Mouse (Mus musculus): Measurements from ENCODE around the gene Atp1b1.

The Atp1b1 gene

DNA sequence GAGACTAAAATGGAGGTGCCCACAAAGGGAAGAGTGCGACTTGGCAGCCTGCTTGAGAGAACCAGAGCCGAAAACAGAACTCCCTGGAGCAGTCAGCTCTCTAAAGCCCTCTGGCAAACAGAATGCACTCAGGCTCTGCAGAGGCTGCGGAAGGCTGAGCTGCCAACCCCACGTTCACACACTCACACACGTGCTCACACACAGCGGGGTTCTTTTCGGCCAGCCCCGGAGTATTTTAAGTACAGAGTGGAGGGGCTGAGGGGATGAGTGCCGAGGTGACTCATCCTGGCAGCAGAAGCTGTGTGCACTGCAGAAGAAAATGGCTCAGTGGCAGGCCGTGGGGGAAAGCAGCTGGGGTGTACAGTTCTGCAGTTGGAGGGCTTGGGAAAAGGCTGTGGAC is 3.6 kb upstream of the Atp1b1 start:
- no peak for DNase-seq (ENCODE audit: low spot score)

DNA sequence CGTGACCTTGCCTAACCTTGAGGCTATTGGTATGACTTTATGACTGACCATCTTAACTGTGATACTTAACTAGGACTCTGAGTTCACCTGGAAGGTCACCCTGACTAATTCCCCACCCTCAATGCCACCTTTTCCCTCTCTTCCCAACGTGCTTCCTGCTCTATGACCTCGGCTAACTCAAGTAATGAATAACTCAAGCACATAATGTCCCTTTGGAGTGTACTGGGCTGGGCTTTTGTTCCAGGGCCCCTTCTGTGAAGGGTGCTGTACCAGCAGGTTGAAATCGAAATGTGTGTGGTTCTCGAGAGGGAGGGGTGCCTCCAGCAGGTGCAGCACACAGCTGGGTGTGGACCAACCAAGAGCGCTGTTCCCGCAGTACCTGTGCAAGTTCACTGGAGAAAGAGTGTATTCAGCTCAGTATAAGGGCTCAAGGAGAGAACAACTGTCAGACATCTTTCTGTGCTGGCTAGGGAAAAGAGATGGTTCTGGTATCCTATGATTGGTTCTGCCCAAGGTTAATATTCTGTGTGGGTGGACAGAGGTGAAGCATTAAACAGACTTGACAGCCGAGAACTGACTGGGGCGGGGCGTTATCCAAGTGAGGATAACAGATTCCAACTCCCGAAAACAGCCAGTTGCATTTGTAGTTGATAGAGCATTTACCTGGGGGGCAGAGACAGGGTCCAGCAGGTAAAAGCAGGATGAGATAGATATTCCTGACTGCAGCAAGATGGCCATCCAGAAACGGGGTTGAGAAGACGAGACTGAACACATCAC is 3.0 kb upstream of the Atp1b1 start:
- DNase-seq (ENCODE audit: low spot score) = no peak

DNA sequence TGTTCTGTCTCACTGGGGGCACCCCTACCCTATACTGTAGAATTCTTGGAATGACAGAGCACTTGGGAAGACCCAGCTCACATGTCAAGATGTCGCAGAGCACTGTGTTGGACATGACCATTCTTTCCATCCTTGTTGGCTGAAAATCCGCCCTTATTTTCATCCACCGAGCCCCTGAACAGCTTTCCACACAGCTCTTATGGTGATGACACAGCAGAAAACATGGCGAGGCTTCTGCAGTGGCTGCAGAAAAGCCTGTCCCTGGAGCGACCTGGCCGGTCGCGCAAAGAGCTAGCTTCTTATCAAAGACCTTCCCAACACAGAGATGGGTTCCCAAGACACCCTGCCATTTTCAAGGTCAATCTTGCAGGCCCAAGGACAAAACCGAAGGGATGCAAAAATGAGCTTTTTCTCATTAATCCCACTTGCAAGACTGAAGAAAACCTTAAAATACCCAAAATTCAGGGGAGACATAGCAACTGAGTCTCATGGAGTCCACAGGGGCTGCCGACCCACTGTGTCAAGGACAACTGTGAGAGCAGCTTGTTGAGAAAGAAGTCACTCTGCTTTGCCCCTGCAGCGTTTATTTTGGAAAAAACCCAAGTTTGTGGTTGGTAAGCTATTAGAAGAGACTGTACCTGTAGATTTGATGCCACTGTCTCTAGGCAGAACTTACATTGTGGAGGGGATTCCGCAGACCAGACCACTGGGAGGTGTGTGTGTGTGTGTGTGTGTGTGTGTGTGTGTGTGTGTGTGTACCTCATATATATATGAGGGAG is 1.2 kb upstream of the Atp1b1 start:
- no peak for DNase-seq (ENCODE audit: low spot score)

- no peak for DNase-seq (ENCODE audit: low spot score)
Observed at GRCm38 (mm10) chr1:164458621-164459051, 481 bp upstream of the Atp1b1 start.

- DNase-seq (ENCODE audit: low spot score) = peak; percentile 77
Observed at GRCm38 (mm10) chr1:164457531-164458244, 467 bp downstream of the Atp1b1 start.

DNA sequence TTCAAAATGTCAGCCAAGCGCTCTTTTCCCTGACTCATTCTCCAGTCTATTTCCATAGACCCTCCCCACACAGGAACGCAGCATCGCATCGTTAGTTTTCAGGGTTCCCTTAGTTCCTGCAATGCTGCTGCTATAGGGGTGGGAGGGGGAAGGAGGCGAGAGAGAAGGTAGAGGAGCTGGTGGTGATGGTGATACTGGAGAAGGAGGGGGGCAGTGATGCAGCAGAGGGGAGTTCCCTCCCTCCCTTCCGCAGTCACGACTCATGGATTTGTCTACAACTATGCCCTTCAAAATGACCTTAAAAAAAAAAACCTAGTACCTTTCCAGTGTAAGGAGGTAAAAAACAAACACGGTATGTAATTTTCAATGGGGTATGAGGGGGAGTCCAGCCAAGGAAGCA is 1.4 kb downstream of the Atp1b1 start:
- DNase-seq (ENCODE audit: low spot score) = no peak

DNA sequence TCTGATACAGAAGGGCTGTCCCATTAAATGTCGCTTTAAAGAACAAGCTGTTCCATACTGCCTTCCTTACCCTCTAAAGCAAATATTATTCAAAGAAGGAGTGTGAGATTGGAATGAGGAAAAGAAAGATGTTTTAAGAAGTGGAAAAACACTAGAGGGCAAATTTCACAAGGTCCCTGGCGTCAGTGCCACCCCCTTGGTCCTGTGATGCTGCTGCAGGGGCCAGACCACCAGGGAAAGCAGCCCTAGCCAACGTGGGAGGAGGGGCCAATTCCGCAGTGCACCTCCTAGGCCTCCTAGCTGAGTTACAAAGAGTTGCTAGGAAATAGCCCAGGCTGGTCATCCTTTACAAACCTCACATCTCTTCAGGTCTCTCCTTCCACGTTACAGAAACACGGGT is 2.1 kb downstream of the Atp1b1 start:
- DNase-seq (ENCODE audit: low spot score) = no peak

- DNase-seq (ENCODE audit: low spot score) = no peak
Observed at GRCm38 (mm10) chr1:164455614-164456013, 2.5 kb downstream of the Atp1b1 start.

GRCm38 (mm10) chr1:164454747-164455400 is 3.3 kb downstream of the Atp1b1 start:
- DNase-seq (ENCODE audit: low spot score) = peak; percentile 62

DNA sequence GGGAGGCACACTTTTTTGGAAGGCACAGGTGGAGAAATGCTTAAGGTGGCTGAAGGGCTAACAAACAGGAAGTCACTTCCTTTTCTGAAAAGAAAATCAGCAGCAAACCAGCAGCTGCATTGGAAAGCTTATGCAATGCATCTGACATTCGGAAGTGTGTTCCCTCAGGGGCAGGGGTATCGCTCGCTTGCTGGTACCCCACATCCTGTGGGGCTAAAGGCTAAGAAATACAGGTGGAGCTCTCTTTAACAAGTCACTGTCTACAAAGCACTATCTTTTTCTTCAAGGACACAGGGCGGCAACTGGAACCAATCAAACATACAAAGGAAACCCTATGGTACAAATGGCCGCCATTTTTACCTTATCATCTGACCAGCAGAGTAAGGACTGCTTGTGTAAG is 4.4 kb downstream of the Atp1b1 start:
- DNase-seq (ENCODE audit: low spot score) = no peak

- no peak for DNase-seq (ENCODE audit: low spot score)
Observed at GRCm38 (mm10) chr1:164453146-164453545, 5.0 kb downstream of the Atp1b1 start.

- DNase-seq (ENCODE audit: low spot score) = no peak
Observed at GRCm38 (mm10) chr1:164452580-164452979, 5.6 kb downstream of the Atp1b1 start.

GRCm38 (mm10) chr1:164451346-164451745 is 6.8 kb downstream of the Atp1b1 start:
- DNase-seq (ENCODE audit: low spot score) = no peak

DNA sequence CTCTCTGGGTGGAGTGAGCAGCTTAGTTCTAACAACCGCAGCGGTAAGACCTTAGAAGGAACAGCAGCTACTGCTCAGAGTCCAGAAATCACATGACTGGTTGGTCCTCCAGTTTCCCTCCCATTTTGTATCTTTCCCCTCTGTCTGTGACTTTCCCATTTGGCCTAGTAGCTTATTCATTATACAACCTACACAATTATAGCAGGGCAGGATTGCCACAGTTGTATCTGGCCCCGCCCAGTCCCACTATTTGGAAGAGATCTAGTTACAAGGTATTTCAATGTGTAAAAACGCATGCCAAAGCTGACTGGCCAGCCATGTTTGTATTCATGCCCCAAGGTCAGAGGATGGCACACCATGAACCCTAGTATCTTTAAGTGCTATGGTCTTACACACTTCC is 7.5 kb downstream of the Atp1b1 start:
- DNase-seq (ENCODE audit: low spot score) = no peak

- no peak for DNase-seq (ENCODE audit: low spot score)
Observed at GRCm38 (mm10) chr1:164450231-164450630, 7.9 kb downstream of the Atp1b1 start.

DNA sequence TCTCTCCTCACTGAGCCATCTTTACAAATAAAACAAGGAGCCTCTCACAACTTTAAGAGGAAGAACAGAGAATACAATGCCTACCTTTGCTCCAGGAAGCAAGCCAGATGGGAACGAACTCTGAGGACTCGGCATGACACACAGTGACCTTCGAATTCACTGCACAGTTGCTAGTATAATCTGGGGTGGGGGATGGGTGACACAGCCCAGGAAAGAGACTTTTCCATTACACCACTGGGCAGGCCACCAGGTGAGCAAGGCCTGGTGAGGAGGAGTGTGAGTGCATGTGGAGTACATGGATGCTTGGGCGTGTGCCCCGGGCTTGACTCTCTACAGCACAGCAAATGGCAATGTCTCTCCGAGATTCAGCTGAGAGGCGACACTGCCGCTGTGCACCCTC is 8.5 kb downstream of the Atp1b1 start:
- DNase-seq (ENCODE audit: low spot score) = no peak

DNA sequence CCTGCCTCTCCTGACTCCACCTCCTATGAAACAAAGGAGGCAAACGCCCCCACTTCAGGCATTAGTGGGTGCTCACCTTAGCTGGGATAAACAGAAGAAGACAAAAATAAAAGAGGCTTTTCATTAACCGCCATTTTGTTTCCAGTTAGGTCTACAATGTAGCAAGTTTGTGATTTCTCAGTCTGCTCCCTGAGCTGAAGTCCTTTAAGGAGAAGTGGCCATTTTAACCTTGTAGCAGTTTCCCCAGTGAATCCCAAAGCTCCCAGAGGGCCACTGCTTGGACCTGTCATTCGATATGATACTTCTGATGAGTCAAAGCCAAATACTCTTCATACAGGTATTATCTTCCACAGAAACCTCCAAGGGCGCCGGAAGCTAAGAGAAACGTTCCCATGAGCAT is 10.6 kb downstream of the Atp1b1 start:
- no peak for DNase-seq (ENCODE audit: low spot score)

DNA sequence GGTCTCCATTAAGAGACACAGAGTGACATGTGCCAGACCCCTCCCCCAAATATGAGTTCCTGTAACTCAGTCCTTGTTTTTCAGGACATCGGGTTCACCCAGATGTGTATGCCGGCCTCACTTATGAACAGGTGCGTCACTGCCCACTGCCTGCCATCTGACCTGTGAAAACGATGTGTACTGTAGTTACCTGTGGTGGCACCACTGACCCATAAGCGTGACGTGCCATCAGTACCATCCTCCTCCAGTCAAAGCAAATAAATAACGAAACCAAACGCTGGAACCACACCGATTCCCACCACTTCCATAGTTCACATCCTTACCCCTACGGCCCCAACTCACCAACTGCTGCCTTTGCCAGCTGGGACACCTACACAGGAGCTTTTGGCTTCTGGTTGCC is 11.6 kb downstream of the Atp1b1 start:
- no peak for DNase-seq (ENCODE audit: low spot score)

DNA sequence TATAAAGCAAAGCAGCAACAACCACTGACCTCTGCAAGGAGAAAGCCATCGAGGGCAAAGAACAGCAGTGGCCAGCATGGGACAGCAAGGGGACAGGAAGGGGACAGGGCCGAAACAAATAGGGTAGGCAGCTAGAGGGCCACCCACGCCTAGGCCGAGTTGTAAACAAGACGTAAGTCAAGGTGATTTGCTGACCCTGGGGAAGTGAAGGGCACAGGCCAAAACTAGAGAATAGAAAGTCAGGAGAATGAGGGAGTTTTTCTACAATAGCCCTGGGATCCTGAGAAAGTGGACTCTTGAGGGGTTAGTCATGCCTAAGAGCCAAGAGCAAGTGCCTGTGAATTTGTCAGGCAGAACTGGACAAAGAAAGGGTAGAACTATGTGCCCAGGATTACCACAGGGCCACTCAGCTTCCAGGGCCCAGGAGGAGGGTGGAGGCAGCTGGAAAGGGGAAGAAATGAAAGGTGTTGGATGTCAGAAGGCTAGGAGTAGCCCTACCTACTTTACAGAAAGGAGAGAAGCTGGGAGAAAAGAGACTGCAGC is 12.5 kb downstream of the Atp1b1 start:
- DNase-seq (ENCODE audit: low spot score) = no peak

DNA sequence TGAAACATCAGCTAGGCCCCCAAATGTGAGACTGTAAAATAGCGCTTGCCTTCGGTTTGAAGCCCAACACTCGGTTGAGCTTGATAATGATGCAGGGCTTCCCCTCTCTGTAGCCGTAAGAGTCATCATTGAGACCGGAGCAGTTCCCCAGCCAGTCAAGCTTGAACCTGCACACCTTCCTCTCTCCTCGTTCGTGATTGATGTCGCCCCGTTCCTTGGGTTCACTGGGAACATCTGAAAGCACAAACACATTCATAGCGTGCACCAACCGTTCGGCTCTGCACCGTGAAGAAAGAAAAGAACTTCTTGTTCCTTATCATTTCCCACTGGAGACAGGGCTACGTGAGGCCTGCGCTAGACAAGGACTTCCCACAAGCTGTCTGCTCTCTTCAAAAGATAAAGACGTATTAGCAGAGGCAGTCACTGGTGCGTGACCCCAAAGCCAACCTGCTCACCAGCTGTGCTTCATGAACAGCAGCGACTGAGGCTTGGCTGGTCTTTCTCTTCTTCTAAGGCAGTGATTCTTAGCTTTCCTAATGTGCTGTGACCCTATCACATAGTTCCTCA is 16.7 kb downstream of the Atp1b1 start:
- DNase-seq (ENCODE audit: low spot score) = no peak

DNA sequence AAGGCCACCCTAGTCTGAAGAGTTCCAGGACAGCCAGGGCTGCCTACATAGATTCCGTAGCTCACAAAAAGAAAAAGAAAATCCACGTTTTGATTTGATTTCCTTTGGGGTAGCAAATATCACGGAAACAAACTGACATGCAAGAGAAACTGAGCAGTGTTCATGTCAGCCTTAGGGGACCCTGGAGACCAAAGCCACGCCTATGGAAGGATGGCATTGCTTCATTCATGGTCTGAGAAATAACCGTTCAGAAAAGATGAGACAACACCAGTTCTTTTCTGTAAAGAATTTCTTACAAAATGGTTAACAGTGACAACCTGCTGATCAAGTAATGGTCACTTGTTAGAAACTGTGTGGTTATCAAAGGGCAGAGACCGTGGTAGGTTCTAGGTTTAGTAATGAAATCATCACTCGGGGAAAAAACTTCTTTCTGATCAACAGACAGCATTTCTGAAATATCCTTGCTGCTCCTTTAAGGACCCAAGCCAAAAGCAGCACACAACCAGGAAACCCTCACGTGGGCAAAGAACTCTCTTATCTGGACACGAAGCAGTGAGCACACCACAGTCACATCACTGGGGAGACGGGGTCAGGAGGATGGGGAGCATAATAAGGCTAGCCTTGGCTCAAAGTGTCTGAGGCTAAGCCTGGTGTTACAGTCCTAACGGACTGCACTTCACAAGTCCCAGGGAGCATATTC is 17.3 kb downstream of the Atp1b1 start:
- DNase-seq (ENCODE audit: low spot score) = no peak

Measured in embryo, embryonic 10.5 days (tissue).